Mouse (Mus musculus) liver, postnatal 0 days (tissue): ENCODE data around the gene N4bp2l2. TPM values are rescaled to one million over a fixed set of nuclear protein-coding genes. Genes with fewer than 3 reads are reported as not detected.

ENCODE experiments used
- ATAC-seq: fragments of 200-750 bp; cut with Nextera tagmentation; 2 replicates; pipeline ENCODE4 v1.8.0; 2017; ENCODE audit warnings: mild to moderate bottlenecking, moderate library complexity
- DNase-seq: peaks from one replicate; pipeline ENCODE4 v3.0.0-alpha.2; 2016
- H3K27ac ChIP-seq: fragments of 300-500 bp; sonication (generic); 2 replicates; pipeline ENCODE4 v1.5.1; 2014; ENCODE audit warnings: antibody characterized with exemption, moderate library complexity, mild to moderate bottlenecking, low read depth
- H3K27me3 ChIP-seq: fragments of 300-500 bp; sonication (generic); 2 replicates; pipeline ENCODE4 v1.6.1; 2014; ENCODE audit warnings: low read length, control low read depth, mixed read lengths; ENCODE audit not compliant: insufficient read depth
- H3K36me3 ChIP-seq: fragments of 300-500 bp; sonication (generic); replicated peaks from 2 replicates; pipeline ENCODE4 v1.6.1; 2014; ENCODE audit warnings: mild to moderate bottlenecking, control low read depth, low read length, moderate library complexity, mixed read lengths; ENCODE audit not compliant: insufficient read depth
- H3K4me1 ChIP-seq: fragments of 300-500 bp; sonication (generic); 2 replicates; pipeline ENCODE4 v1.6.1; 2014; ENCODE audit warnings: antibody characterized with exemption, mild to moderate bottlenecking, control low read depth; ENCODE audit not compliant: insufficient read depth
- H3K4me2 ChIP-seq: fragments of 300-500 bp; sonication (generic); 2 replicates; pipeline ENCODE4 v1.6.1; 2014; ENCODE audit warnings: low read depth, mild to moderate bottlenecking, low read length, moderate library complexity, mixed read lengths
- H3K4me3 ChIP-seq: fragments of 300-500 bp; sonication (generic); 2 replicates; pipeline ENCODE4 v1.5.1; 2014; ENCODE audit warnings: low read depth, low read length
- H3K9ac ChIP-seq: fragments of 300-500 bp; sonication (generic); replicated peaks from 2 replicates; pipeline ENCODE4 v1.6.1; 2014; ENCODE audit warnings: mild to moderate bottlenecking, moderate library complexity
- H3K9me3 ChIP-seq: fragments of 300-500 bp; sonication (generic); 2 replicates; pipeline ENCODE4 v1.6.1; 2016; ENCODE audit warnings: mild to moderate bottlenecking, control low read depth, low read length, mixed read lengths
- CTCF ChIP-seq: sonication (generic); IDR thresholded peaks from 2 replicates; pipeline ENCODE4 v1.5.1; 2016; ENCODE audit warnings: antibody characterized with exemption, low read depth
- EP300 ChIP-seq: IDR thresholded peaks from 2 replicates; pipeline ENCODE4 v1.6.1; 2016; ENCODE audit warnings: antibody characterized with exemption, low read depth, mild to moderate bottlenecking
- WGBS: fragments of 180-500 bp; shearing (Covaris S2); extraction: QIAGEN DNeasy Blood & Tissue Kit; methylation state at CpG from one replicate; pipeline ENCODE4 v1.1.7; 2014; ENCODE audit not compliant: insufficient replicate concordance; 5-methylcytosine and 5-hydroxymethylcytosine counted together
- polyA plus RNA-seq: library from polyadenylated mRNA; unstranded; fragments of >200 nt; fragmentation: Nextera tagmentation; extraction: Ambion mirVana; gene quantifications from 2 replicates; pipeline ENCODE4 v1.2.1, GENCODE M21; 2015

Gene N4bp2l2
- polyA plus RNA-seq, 1 experiment from 2014 or later, result 21.4 TPM

DNA sequence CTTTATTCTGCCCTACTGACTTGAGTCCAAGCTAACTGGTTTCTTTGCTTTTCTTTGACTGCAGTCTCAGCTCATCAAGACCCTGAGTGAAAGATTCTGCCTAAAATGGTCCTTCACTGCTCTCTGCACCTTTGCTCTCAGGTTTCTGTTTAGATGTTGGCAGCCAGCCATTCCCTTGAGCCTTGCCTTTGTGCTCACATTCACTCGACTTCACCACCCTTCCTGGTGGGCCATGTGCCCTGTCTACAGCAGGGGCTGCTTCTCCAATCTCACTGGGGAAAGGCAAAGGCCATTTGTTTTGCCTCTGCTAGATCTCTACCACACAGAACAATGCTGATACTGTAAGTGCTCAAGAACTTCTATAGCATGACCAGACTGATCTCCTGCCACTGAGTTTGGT lies 43.2 kb downstream of the N4bp2l2 start:
- TF ChIP-seq CTCF, result no peak
- no peak for TF ChIP-seq EP300
- no peak overlapping the region for H3K4me2 ChIP-seq
- H3K27ac ChIP-seq, result no peak overlapping the region
- no peak overlapping the region for H3K9ac ChIP-seq
- DNase-seq, result no peak
- 38% methylated on average over 1 of the region's 1 CpGs for WGBS
- peaks cover 16% of the 10 kb centered on the region for H3K4me1 ChIP-seq
- no peak overlapping the region for H3K4me3 ChIP-seq
- H3K9me3 ChIP-seq, result no peaks in the 10 kb centered on the region
- no peaks in the 10 kb centered on the region for H3K27me3 ChIP-seq
- no peak for ATAC-seq
- H3K36me3 ChIP-seq, result no peaks in the 10 kb centered on the region

GRCm38 (mm10) chr5:150621592-150621991 lies 44.4 kb downstream of the N4bp2l2 start:
- no peak overlapping the region for H3K4me2 ChIP-seq
- WGBS, result 47% methylated on average over 3 of the region's 3 CpGs
- no peak for TF ChIP-seq CTCF
- peaks cover 16% of the 10 kb centered on the region for H3K4me1 ChIP-seq
- no peaks in the 10 kb centered on the region for H3K9me3 ChIP-seq
- no peak overlapping the region for H3K27ac ChIP-seq
- H3K9ac ChIP-seq, result no peak overlapping the region
- H3K27me3 ChIP-seq, result no peaks in the 10 kb centered on the region
- DNase-seq (no peak), ATAC-seq (peak; percentile 35)
- no peak overlapping the region for H3K4me3 ChIP-seq
- no peaks in the 10 kb centered on the region for H3K36me3 ChIP-seq

DNA sequence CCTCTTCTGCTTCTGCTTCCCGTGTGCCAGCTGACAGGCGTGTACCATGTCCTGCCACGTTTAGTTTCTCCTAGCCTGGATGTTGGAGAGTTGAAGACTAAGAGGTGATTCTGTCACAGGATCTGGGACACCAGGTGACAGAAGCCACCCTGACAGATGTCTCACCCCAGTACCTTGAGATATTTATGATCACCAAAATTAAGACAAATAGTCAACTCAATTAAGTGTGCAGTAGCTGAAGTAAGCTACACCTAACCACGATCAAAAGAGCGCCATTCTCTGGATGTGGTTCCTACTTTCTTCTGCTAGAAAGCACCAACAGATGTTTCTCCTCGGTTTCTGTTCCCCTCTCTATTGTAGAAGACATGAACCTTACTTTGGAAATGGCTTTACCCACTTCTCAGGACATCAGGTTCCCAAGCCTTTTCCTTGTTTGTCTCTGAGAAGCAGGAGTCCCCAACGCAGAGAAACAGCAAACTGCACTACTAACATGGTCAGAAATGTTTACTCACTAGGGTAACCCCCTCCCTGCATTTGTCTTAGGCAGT lies 45.3 kb downstream of the N4bp2l2 start:
- H3K27ac ChIP-seq, result no peak overlapping the region
- H3K4me2 ChIP-seq, result no peak overlapping the region
- no peaks in the 10 kb centered on the region for H3K36me3 ChIP-seq
- TF ChIP-seq CTCF (no peak), EP300 (no peak)
- DNase-seq, result no peak
- no peak for ATAC-seq
- H3K4me3 ChIP-seq, result no peak overlapping the region
- H3K27me3 ChIP-seq, result no peaks in the 10 kb centered on the region
- no peaks in the 10 kb centered on the region for H3K9me3 ChIP-seq
- no peak overlapping the region for H3K9ac ChIP-seq
- peaks cover 16% of the 10 kb centered on the region for H3K4me1 ChIP-seq
- 67% methylated on average over 7 of the region's 7 CpGs for whole genome bisulfite sequencing

GRCm38 (mm10) chr5:150618599-150619355 lies 47.2 kb downstream of the N4bp2l2 start:
- no peak overlapping the region for H3K4me2 ChIP-seq
- H3K27ac ChIP-seq, result no peak overlapping the region
- no peaks in the 10 kb centered on the region for H3K36me3 ChIP-seq
- ATAC-seq, result no peak
- 85% methylated on average over 10 of the region's 10 CpGs for WGBS
- H3K4me3 ChIP-seq, result no peak overlapping the region
- no peaks in the 10 kb centered on the region for H3K27me3 ChIP-seq
- no peak overlapping the region for H3K9ac ChIP-seq
- peaks cover 16% of the 10 kb centered on the region for H3K4me1 ChIP-seq
- TF ChIP-seq EP300 (no peak), CTCF (no peak)
- H3K9me3 ChIP-seq, result no peaks in the 10 kb centered on the region
- DNase-seq, result no peak

- DNase-seq, result no peak
- Histone ChIP-seq H3K4me1 (peaks cover 7% of the 10 kb centered on the region), H3K4me2 (no peak overlapping the region), H3K36me3 (no peaks in the 10 kb centered on the region; the same call in 1 of the 2 replicates), H3K27me3 (no peaks in the 10 kb centered on the region), H3K9me3 (no peaks in the 10 kb centered on the region), H3K4me3 (no peak overlapping the region), H3K27ac (no peak overlapping the region), H3K9ac (no peak overlapping the region)
- ATAC-seq, result no peak
- WGBS, result 67% methylated on average over 3 of the region's 3 CpGs
- no peak for TF ChIP-seq EP300
- TF ChIP-seq CTCF, result no peak
Observed at GRCm38 (mm10) chr5:150616731-150617130, 49.3 kb downstream of the N4bp2l2 start.

DNA sequence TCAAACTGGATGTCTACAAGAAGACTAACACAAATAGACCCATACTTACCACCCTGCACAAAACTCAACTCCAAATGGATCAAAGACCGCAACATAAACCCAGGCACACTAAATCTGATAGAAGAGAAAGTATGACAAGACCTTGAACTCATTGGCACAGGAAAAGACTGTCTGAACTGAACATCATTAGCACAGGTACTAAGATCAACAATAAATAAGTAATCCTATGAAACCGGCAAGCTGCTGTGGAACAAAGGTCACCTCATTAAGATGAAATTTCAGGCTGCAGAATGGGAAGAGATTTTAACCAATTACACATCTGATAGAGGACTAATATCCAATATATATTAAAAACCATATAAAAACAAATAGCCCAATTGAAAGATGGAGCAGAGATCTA lies 49.8 kb downstream of the N4bp2l2 start:
- no peak overlapping the region for H3K9ac ChIP-seq
- H3K27me3 ChIP-seq, result no peaks in the 10 kb centered on the region
- 85% methylated on average over 2 of the region's 2 CpGs for WGBS
- no peak overlapping the region for H3K4me3 ChIP-seq
- TF ChIP-seq EP300 (no peak), CTCF (no peak)
- H3K27ac ChIP-seq, result no peak overlapping the region
- H3K4me1 ChIP-seq, result peaks cover 6% of the 10 kb centered on the region
- ATAC-seq, result no peak
- no peak for DNase-seq
- no peaks in the 10 kb centered on the region; the same call in 1 of the 2 replicates for H3K36me3 ChIP-seq
- H3K4me2 ChIP-seq, result no peak overlapping the region
- H3K9me3 ChIP-seq, result no peaks in the 10 kb centered on the region

DNA sequence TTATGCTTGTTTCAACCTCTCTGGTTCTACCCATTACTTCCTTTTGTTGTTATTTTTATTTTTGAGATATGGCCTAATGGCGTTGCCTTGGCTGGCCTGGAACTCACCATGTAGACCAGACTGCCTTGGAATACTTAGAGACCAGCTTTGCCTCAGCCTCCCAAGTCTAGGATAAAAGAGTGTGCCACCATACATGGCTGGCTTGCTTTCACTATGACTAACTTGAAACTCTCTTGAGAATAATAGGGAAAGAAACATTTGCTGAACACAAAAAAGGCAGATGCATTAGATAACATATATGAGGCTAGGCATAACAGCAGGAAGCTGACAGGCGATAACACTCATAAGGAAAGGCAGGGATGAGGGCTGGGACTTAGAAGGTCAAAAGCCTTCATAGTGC lies 51.9 kb downstream of the N4bp2l2 start:
- Histone ChIP-seq H3K4me2 (no peak overlapping the region), H3K27ac (no peak overlapping the region), H3K4me3 (no peak overlapping the region), H3K4me1 (peaks cover 6% of the 10 kb centered on the region; the same call in 1 of the 2 replicates), H3K36me3 (no peaks in the 10 kb centered on the region; the same call in 1 of the 2 replicates), H3K27me3 (no peaks in the 10 kb centered on the region), H3K9me3 (no peaks in the 10 kb centered on the region), H3K9ac (no peak overlapping the region)
- TF ChIP-seq CTCF (no peak), EP300 (peak; percentile 18; the same call in 1 of the 2 replicates)
- ATAC-seq (no peak; the same call in 1 of the 2 replicates), DNase-seq (no peak)
- 77% methylated on average over 2 of the region's 2 CpGs for WGBS
